Mouse (Mus musculus) ovary, adult 10 weeks (tissue): Measurements from ENCODE around the gene Kptn. TPM values are rescaled to one million over a fixed set of nuclear protein-coding genes. Genes with fewer than 3 reads are reported as not detected.

Experiments
- polyA plus RNA-seq: library from polyadenylated mRNA; stranded (reverse); fragments of 350-450 nt; fragmentation: Illumina TruSeq; extraction: RNeasy Lipid Tissue Mini Kit (QIAGEN cat#74804); gene quantifications from one replicate; pipeline ENCODE4 v1.2.3, GENCODE M21; 2014

Gene Kptn
- polyA plus RNA-seq, result 3.8 TPM

GRCm38 (mm10) chr7:16119569-16120261, at the start of gene Kptn:
Gene Kptn, plus strand, starts transcription at chr7:16119895.

DNA sequence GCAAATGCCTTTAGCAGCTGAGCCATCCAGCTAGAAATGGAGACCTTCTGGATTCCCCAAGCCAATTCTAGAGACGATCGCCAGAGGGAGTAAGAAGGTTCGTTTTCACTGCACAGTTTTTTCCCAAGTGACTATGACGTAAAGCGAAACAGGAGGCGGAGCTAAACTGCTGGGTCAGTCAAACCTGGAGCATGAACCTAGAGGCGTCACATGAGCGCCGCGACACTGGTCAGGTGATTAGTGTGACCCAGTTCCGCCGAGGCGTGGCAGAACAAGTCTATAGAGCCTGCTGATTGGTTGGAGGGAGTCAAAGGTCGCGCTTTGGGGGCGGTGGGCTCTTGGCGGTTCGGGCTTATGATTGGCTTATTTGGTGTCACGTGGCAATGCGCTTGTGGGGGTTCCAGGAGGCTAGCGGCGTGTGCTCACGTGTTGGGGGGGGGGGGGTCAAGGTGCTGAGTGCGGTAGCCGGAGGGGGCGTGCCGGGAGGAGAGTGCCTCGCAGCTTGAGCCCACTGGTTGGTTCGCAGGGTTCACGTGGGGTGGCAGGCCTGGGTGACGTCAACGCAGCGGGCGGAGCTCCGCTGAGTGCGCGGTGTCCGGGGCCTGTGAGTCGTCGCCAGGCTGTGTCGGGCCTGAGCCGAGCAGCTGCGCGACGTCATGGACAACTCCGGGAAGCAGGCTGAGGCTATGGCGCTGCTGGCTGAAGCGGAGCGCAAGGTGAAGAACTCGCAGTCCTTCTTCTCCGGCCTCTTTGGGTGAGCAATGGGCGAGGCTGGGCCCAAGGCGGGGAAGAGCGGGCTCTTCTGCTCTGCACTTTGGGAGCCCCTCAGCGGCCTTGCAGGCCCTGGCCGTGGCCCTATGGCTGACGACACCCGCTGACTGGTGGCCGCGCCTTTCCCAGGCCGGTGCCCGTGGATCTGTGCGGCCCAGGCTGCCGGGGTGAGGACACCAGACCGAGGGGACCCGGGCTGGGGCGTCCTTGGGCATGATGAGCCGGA, 21.4 kb upstream of the Kptn start, which contains the start of gene Napa:
TSS of gene Napa (plus strand) at position 438 of the 997 bp plus-strand sequence.

GRCm38 (mm10) chr7:16129421-16129845, 9.7 kb downstream of the Kptn start, which contains the start of gene Slc8a2:
Gene Slc8a2, plus strand, starts transcription at chr7:16129826.

DNA sequence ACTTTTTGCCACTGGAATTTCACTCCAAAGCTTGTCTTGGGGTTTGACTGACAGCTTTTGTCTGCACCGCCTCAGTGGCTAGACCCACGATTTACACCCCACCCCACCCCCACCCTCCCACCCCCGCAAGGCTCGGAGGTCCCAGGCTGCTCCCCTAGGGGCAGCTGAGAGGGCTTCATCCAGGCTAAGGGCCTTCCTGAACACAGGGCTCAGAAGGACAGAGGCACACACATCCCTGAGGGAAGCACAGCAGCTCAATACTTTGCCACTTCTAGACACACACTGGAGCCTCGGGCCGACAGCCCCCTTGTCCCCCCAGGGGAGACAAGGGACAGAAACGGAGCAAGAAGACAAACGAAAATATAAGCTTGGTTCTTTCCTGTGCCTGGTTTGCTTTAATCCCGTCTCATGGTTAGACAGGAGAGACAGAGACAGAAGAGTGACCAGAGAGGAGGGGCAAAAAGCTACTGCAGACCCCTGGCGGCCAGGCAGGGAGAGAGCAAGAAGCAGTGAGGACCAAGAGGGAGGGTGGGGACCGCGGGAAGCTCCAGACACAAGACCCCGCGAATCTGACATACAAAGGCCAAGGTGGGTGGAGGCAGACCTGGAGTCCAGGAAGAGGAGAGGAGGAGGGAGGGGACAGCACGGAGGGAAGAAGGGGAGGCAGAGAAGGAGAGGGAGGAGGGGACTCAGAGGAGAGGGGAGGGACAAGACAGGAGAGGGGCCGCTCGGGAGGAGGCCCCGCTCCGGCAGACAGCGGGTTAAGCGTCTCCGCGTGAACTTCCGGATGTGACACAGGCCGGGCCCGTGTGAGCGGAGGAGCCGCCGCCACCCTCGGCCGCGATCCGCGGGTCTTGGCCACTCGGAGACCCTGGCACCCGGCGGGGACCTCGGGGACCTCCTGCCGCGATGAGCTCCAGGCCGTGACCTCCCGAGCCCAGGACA, 55.2 kb downstream of the Kptn start, which contains the start of gene Meis3:
TSS of gene Meis3 (plus strand) at position 494 of the 945 bp plus-strand sequence.

Other genes starting within 250 kb of the Kptn start
- not detected for gene Crx, start 239.9 kb upstream of the Kptn start, polyA plus RNA-seq
- not detected for gene Crxos, start 237.3 kb upstream of the Kptn start, polyA plus RNA-seq
- gene Selenow, start 197.5 kb upstream of the Kptn start, polyA plus RNA-seq, result 2.5 TPM
- 17.6 TPM for gene Nop53, start 173.8 kb upstream of the Kptn start, polyA plus RNA-seq
- 38.5 TPM for gene Ehd2, start 152.3 kb upstream of the Kptn start, polyA plus RNA-seq
- gene Bicra, start 72.0 kb upstream of the Kptn start, polyA plus RNA-seq, result 0.77 TPM
- gene Zfp541, start 58.1 kb upstream of the Kptn start, polyA plus RNA-seq, result 0.11 TPM
- gene Napa, start 21.4 kb upstream of the Kptn start, polyA plus RNA-seq, result 20.8 TPM
- gene Slc8a2, start 9.9 kb downstream of the Kptn start, polyA plus RNA-seq, result 0.20 TPM
- gene Meis3, start 55.2 kb downstream of the Kptn start, polyA plus RNA-seq, result not detected
- gene Dhx34, start 102.1 kb downstream of the Kptn start, polyA plus RNA-seq, result 0.23 TPM
- gene C5ar2, start 124.3 kb downstream of the Kptn start, polyA plus RNA-seq, result 0.46 TPM
- 4.9 TPM for gene C5ar1, start 139.6 kb downstream of the Kptn start, polyA plus RNA-seq
- gene Inafm1, start 153.7 kb downstream of the Kptn start, polyA plus RNA-seq, result 2.3 TPM
- 15.1 TPM for gene Ccdc9, start 166.9 kb downstream of the Kptn start, polyA plus RNA-seq
- gene Bbc3, start 188.5 kb downstream of the Kptn start, polyA plus RNA-seq, result not detected